Mouse (Mus musculus): ENCODE results near the gene Hspa4l. TPM values are rescaled to one million over a fixed set of nuclear protein-coding genes. Genes with fewer than 3 reads are reported as not detected.

The Hspa4l gene
- polyA plus RNA-seq, 1 experiment: 15.3 TPM

DNA sequence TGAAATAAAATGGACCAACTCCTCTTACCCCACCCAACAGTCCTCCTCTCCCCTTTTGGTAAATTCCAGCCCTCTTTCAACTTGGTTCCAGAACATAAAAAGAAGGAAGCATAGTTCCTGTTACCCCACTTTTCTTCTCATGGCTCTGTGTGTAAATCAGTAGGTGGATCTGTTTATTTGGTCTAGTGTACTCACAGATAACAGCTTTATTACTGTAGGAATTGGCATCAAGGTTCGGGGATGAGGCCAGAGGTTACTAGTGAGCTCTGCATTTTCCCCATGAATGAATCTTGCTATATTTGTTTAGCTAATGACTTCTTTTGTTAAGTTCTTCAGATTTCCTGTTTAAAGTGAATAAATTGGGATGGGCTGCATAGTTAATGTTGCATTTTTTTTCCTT is 28.2 kb upstream of the Hspa4l start:
- H3K4me3 ChIP-seq: no peak overlapping the region
- no peaks in the 10 kb centered on the region for H3K36me3 ChIP-seq (ENCODE audit: control insufficient read depth, insufficient read depth)
- H3K79me2 ChIP-seq (ENCODE audit: control insufficient read depth, insufficient read depth): no peaks in the 10 kb centered on the region
- no peak for TF ChIP-seq TCF12 (IDR thresholded peaks at IDR 0.05; ENCODE audit: insufficient read depth, poor library complexity, severe bottlenecking)
- no peak for TF ChIP-seq CEBPB (IDR thresholded peaks at IDR 0.05; ENCODE audit: insufficient read depth, poor library complexity, severe bottlenecking)
- TF ChIP-seq E2F4 (IDR thresholded peaks at IDR 0.05; ENCODE audit: insufficient read depth): no peak
- no peak for TF ChIP-seq MAX (IDR thresholded peaks at IDR 0.05; ENCODE audit: low read depth)
- no peak for TF ChIP-seq REST (IDR thresholded peaks at IDR 0.05; ENCODE audit: insufficient read depth, insufficient read length)
- no peak for TF ChIP-seq SRF (IDR thresholded peaks at IDR 0.05; ENCODE audit: control insufficient read depth, insufficient read length, low read depth)
- no peak for TF ChIP-seq POLR2A (IDR thresholded peaks at IDR 0.05; ENCODE audit: insufficient read length, low read depth)
- no peak for TF ChIP-seq USF1 (IDR thresholded peaks at IDR 0.05; ENCODE audit: low read depth)
- no peak for TF ChIP-seq POLR2AphosphoS2 (IDR thresholded peaks at IDR 0.05; ENCODE audit: insufficient read length, low read depth)
- no peak for TF ChIP-seq MYOD1 (IDR thresholded peaks at IDR 0.05; ENCODE audit: control insufficient read depth in 1 of 3, insufficient read length in 2 of 3, low read depth in 2 of 3)
- TF ChIP-seq MYOG (IDR thresholded peaks at IDR 0.05; ENCODE audit: control insufficient read depth in 1 of 3, insufficient read depth in 1 of 3, insufficient read length in 2 of 3, low read depth in 2 of 3): no peak
- H3K4me2 ChIP-seq (ENCODE audit: low read depth): no peak overlapping the region
- no peak overlapping the region for H3ac ChIP-seq (ENCODE audit: control insufficient read depth, insufficient read length)
- no peaks in the 10 kb centered on the region for H3K27me3 ChIP-seq (ENCODE audit: control insufficient read depth, insufficient read depth, insufficient read length)

DNA sequence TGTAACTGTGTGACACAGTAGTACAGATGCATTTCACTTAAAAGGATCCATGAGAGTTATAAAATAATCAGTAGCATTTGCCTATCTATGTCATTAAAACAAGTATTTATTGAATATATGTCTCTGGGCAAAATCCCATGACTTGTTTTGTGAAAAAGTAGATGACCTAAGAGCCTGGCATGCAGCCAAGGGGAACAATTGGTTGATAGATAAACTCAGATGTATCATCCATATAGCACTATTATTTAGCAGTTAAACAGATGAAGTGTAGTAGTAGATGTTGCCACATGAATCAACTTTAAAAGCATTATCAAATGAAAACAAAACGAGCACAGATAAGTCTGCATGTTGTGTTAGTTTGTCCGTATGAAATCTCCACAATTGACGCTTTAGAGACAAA is 25.3 kb upstream of the Hspa4l start:
- TF ChIP-seq TCF3 (IDR thresholded peaks at IDR 0.05; ENCODE audit: insufficient read length, low read depth) (no peak), CEBPB (IDR thresholded peaks at IDR 0.05; ENCODE audit: insufficient read depth, poor library complexity, severe bottlenecking) (no peak), E2F4 (IDR thresholded peaks at IDR 0.05; ENCODE audit: insufficient read depth) (no peak), POLR2AphosphoS2 (IDR thresholded peaks at IDR 0.05; ENCODE audit: insufficient read length, low read depth) (no peak), SRF (IDR thresholded peaks at IDR 0.05; ENCODE audit: control insufficient read depth, insufficient read length, low read depth) (no peak), REST (IDR thresholded peaks at IDR 0.05; ENCODE audit: insufficient read depth, insufficient read length) (no peak), POLR2A (IDR thresholded peaks at IDR 0.05; ENCODE audit: insufficient read length, low read depth) (no peak), TCF12 (IDR thresholded peaks at IDR 0.05; ENCODE audit: insufficient read depth, poor library complexity, severe bottlenecking) (no peak), MYOD1 (IDR thresholded peaks at IDR 0.05; ENCODE audit: control insufficient read depth in 1 of 3, insufficient read length in 2 of 3, low read depth in 2 of 3) (no peak), MAX (IDR thresholded peaks at IDR 0.05; ENCODE audit: low read depth) (no peak), MYOG (IDR thresholded peaks at IDR 0.05; ENCODE audit: control insufficient read depth in 1 of 3, insufficient read depth in 1 of 3, insufficient read length in 2 of 3, low read depth in 2 of 3) (no peak)
- no peaks in the 10 kb centered on the region for H3K79me2 ChIP-seq (ENCODE audit: control insufficient read depth, insufficient read depth)
- H3ac ChIP-seq (ENCODE audit: control insufficient read depth, insufficient read length): no peak overlapping the region
- no peak overlapping the region for H3K4me2 ChIP-seq (ENCODE audit: low read depth)
- H3K36me3 ChIP-seq (ENCODE audit: control insufficient read depth, insufficient read depth): no peaks in the 10 kb centered on the region
- H3K27me3 ChIP-seq (ENCODE audit: control insufficient read depth, insufficient read depth, insufficient read length): no peaks in the 10 kb centered on the region
- no peak overlapping the region for H3K4me3 ChIP-seq

DNA sequence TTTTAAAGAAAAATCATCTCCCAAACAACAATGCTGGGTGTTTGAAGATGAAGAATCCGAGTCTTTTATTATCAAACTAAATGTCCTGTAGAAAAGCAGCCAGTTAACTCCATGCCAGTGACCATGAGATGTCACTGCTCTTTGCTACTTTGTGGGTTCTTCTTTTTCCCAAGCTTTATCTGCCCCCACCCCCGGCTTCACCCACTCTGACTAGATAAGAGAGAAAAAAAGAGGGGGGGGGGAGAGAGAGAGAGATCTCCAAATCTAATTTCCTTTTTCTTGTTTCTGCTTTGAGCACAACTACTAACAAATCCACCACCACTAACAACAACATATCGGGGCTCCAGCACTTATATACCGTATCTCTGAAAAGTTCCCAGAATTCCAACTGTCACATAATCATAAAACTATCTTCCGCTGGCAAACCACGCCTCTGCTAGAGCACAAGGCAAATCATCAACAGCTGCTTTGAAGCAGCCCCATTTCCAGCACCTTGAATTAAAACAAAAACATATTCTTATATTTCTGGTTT is 5.8 kb upstream of the Hspa4l start:
- no peaks in the 10 kb centered on the region for H3K36me3 ChIP-seq (ENCODE audit: control insufficient read depth, insufficient read depth)
- no peak overlapping the region for H3K4me3 ChIP-seq
- H3K27me3 ChIP-seq (ENCODE audit: control insufficient read depth, insufficient read depth, insufficient read length): no peaks in the 10 kb centered on the region
- TF ChIP-seq SRF (IDR thresholded peaks at IDR 0.05; ENCODE audit: control insufficient read depth, insufficient read length, low read depth) (no peak), MAX (IDR thresholded peaks at IDR 0.05; ENCODE audit: low read depth) (no peak), E2F4 (IDR thresholded peaks at IDR 0.05; ENCODE audit: insufficient read depth) (no peak)
- no peak overlapping the region for H3K4me2 ChIP-seq (ENCODE audit: low read depth)
- H3ac ChIP-seq (ENCODE audit: control insufficient read depth, insufficient read length): no peak overlapping the region
- H3K79me2 ChIP-seq (ENCODE audit: control insufficient read depth, insufficient read depth): no peaks in the 10 kb centered on the region

DNA sequence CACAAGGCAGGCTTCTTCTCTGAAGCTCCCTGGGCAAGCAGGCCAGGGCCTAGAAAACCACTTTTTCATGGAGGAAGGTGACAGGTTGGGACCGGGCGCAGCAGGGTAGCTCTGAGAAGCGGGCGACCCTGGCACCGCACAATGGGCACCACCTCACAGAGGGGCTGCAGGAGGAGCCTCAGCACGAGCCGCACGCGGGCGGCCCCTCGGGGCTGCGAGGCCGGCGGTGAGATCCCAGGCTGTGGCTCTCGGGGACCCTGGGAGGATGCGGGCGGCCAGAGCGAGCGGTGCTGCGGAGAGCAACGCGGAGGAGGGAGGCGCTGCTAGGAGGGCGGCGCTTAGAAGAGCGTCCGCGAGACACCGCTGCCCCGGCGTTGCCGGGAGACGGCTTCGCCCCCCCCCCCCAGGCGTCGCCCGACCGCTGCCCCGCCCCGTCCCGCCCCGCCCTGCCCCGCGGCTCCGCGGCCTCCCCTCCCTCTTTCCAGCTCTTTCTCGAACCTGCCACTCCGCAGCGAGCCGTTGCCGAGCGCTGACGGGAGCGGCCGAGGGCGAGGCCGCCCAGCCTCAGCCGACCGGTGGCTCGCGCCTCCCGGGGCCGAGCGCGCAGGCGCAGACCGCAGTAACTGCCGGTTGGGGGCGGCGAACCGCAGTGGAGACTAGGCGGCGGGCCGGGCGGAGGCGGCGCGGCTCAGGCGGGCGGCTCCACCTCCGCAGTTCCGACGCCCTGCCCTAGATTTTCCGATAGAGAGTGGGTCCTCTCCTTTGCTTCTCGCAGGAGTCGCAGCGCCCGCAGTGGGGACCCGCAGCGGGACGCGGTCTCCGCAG is 753 bp downstream of the Hspa4l start:
- Histone ChIP-seq H3K79me2 (ENCODE audit: control insufficient read depth, insufficient read depth) (peaks cover 42% of the 10 kb centered on the region), H3K4me2 (ENCODE audit: low read depth) (peak overlapping the region; percentile 93), H3K36me3 (ENCODE audit: control insufficient read depth, insufficient read depth) (no peaks in the 10 kb centered on the region), H3ac (ENCODE audit: control insufficient read depth, insufficient read length) (peak overlapping the region; percentile 58), H3K27me3 (ENCODE audit: control insufficient read depth, insufficient read depth, insufficient read length) (no peaks in the 10 kb centered on the region), H3K4me3 (peak overlapping the region; percentile 84)
- TF ChIP-seq MYOG (IDR thresholded peaks at IDR 0.05; ENCODE audit: control insufficient read depth in 1 of 3, insufficient read depth in 1 of 3, insufficient read length in 2 of 3, low read depth in 2 of 3) (no peak), SRF (IDR thresholded peaks at IDR 0.05; ENCODE audit: control insufficient read depth, insufficient read length, low read depth) (no peak), POLR2AphosphoS2 (IDR thresholded peaks at IDR 0.05; ENCODE audit: insufficient read length, low read depth) (peak; percentile 71), MAX (IDR thresholded peaks at IDR 0.05; ENCODE audit: low read depth) (no peak), E2F4 (IDR thresholded peaks at IDR 0.05; ENCODE audit: insufficient read depth) (no peak), MYOD1 (IDR thresholded peaks at IDR 0.05; ENCODE audit: control insufficient read depth in 1 of 3, insufficient read length in 2 of 3, low read depth in 2 of 3) (no peak), TCF3 (IDR thresholded peaks at IDR 0.05; ENCODE audit: insufficient read length, low read depth) (no peak), REST (IDR thresholded peaks at IDR 0.05; ENCODE audit: insufficient read depth, insufficient read length) (no peak), USF1 (IDR thresholded peaks at IDR 0.05; ENCODE audit: low read depth) (no peak), POLR2A (IDR thresholded peaks at IDR 0.05; ENCODE audit: insufficient read length, low read depth) (peak; percentile 68), TCF12 (IDR thresholded peaks at IDR 0.05; ENCODE audit: insufficient read depth, poor library complexity, severe bottlenecking) (no peak), CEBPB (IDR thresholded peaks at IDR 0.05; ENCODE audit: insufficient read depth, poor library complexity, severe bottlenecking) (no peak)

All from myocyte (in vitro differentiated cells).